Mouse (Mus musculus): ENCODE measurements around the gene Tcaim. TPM values are rescaled to one million over a fixed set of nuclear protein-coding genes. Genes with fewer than 3 reads are reported as not detected.
"Not testable (repeated sequence)": the region's sequence is repeated elsewhere in the genome, so short reads cannot be mapped to it uniquely, and the experiment has no call there.

The Tcaim gene
- total RNA-seq, 2 experiments from 2014 or later: 49.6 to 50.8 TPM

DNA sequence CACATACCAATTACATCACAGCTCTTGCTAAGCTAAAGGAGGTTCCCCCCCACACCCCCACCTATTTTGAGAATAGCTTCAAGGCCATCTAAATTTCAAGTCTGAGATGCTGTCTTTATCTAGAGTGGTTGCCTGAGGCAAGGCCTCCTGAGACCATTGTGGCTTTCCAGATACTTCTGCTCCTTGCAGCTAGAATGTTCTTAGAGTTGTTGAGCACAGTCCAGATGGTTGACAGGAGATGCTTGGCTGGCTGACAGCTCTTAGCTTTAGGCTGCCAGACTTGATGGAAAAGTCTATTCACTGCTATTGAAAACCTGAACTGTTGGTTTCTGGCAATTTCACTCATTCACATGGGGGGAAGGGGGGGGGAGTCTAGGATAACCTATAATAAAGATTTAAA lies 40.8 kb downstream of the Tcaim start:
- peak; percentile 53 for DNase-seq (ENCODE audit: low spot score)
- intact Hi-C loops (cut with DNase I): no loop called here

DNA sequence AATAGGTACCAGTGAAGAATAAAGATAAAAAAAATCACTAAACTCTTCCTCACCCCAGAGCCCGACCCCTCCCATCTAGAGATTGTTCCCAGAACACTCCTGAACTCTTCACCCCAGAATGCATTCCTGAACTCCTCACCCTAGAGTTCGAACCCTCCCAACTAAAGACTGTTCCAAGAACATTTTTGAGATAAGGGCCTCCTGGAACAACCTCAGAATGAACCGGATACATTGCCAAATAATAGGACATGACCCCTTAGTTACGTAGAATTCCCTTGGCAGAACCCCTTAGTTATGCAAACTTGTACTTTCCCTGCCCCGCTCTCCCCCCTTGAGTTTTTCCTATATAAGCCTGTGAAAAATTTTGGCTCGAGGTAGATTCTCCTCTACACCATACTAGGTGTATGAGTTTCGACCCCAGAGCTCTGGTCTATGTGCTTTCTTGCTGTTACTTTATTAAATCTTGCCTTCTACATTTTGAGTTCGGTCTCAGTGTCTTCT lies 42.5 kb downstream of the Tcaim start:
- DNase-seq (ENCODE audit: low spot score); intact Hi-C loops (cut with DNase I): not testable (repeated sequence)

DNA sequence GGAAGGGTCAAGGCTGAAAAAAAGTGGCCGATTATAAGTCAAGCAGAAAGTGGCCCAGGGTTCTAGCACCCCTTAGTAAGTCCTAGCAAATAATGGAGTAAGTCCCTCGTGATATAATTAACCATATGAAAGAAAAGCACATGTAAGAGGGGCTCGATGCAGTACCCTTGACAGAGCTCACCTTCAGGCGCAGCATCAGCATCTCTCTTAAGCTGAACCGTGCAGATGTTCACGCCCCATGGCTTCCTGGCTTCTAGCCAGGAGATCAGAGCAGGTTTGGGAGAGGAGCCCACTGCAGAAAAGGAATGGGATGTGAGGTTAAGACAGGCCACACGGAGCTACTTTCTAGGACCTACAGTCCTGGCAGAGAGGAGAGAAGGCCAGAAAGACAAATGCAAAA lies 49.2 kb downstream of the Tcaim start:
- intact Hi-C loops (cut with DNase I): no loop called here
- DNase-seq (ENCODE audit: low spot score): no peak

DNA sequence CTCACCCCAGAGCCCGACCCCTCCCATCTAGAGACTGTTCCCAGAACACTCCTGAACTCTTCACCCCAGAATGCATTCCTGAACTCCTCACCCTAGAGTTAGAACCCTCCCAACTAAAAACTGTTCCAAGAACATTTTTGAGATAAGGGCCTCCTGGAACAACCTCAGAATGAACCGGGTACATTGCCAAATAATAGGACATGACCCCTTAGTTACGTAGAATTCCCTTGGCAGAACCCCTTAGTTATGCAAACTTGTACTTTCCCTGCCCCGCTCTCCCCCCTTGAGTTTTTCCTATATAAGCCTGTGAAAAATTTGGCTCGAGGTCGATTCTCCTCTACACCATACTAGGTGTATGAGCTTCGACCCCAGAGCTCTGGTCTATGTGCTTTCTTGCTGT lies 49.8 kb downstream of the Tcaim start:
- DNase-seq (ENCODE audit: low spot score); intact Hi-C loops (cut with DNase I): not testable (repeated sequence)

DNA sequence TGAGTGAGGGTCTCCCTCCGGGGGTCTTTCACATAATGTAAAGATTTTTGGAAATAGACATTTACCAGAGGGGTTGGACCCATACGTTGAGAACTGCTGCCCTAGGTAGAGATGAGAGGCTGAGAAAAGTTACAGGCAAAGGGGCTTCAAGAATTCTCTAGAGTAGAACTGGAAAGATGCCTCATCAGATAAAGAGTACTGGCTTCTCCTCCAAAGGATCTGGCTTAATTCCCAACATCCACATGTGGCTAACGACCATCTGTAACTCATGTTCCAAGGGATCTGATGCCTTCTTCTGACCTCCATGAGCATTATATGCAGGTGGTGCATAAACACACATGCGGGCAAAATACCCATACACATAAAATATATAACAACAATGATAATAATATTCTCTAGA lies 50.3 kb downstream of the Tcaim start:
- intact Hi-C loops (cut with DNase I): no loop called here
- DNase-seq (ENCODE audit: low spot score): no peak

DNA sequence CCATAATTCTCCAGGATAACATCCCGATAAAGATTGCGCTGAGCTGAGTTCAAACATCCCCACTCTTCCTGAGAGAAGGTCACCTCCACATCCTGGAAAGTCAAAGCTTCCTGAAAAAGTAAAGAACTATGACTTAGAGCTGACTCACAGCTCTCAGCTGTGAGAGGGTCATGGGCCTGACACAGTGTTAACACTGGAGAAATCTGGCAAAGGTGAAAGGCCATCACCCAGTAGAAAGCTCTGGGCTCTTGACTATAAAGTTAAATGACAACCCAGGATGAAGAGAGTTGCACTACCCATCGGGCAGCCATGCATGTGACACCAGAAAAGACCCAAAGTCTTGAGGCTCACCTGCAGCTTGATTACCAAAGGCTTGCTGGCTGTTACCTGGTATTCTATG lies 51.4 kb downstream of the Tcaim start:
- intact Hi-C loops (cut with DNase I): no loop called here
- DNase-seq (ENCODE audit: low spot score): no peak

DNA sequence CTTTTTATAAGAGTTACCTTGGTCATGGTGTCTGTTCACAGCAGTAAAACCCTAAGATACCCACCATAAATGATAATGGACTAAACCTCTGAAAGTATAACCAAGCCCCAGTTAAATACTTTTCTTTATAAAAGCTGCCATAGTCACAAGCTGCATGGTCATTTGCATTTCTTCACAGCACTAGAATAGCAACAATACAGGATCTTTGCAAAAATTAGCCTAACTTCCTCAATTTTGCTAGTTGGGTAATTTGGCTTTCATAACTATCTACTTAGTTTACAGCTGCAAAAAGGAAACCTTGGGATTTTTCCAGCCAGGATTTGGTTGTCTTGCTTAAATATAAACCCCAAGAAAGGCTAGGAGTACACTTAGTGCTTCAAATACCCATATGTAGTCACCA lies 55.4 kb downstream of the Tcaim start:
- DNase-seq (ENCODE audit: low spot score): no peak
- intact Hi-C loops (cut with DNase I): loop anchor here (5.0 kb wide), 1 partner anchor 53 kb away; the partner anchor contains the start of gene Tcaim

DNA sequence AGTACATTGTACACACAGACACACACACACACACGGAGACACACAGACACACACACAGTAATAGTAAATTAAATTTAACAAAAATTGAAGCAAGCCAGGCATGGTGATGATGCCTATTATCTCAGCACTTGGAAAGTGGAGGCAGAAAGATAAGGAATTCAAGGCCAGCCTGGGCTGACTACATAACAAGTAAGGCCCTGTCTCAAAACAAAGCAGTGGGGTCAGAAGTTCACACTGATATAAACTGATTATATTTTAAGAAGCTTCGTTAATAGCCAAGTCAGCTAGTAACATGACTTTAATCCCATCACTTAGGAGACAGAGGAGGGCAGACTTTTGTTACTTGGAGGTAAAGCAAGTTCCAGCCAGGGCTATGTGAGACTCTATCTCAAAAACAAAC lies 58.4 kb downstream of the Tcaim start:
- no peak for DNase-seq (ENCODE audit: low spot score)
- intact Hi-C loops (cut with DNase I): loop anchor here (5.0 kb wide), 1 partner anchor 56 kb away; the partner anchor contains the start of gene Tcaim

DNA sequence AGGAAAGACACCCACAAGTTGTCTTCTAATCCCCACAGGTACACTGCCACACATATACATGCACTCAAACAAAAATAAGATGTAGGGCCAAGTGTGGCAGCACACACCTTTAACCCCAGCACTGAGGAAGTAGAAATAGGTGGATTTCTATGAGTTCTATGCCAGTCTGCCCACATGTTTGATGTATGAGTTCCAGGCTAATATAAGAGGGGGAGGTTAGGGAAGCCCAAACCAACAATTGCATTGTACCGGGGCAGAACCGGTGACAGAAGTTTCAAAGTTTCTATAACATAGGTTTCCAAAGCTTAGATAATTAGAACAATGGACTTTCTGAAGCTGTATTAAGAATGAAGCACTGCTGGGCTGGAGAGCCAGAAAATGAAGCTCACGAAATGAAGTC lies 59.5 kb downstream of the Tcaim start:
- DNase-seq (ENCODE audit: low spot score): no peak
- intact Hi-C loops (cut with DNase I): loop anchor here (5.0 kb wide), 3 partner anchors 58 to 157 kb away; partner anchors contain the start of genes 1110059G10Rik, Kif15, Tcaim and Tmem42

DNA sequence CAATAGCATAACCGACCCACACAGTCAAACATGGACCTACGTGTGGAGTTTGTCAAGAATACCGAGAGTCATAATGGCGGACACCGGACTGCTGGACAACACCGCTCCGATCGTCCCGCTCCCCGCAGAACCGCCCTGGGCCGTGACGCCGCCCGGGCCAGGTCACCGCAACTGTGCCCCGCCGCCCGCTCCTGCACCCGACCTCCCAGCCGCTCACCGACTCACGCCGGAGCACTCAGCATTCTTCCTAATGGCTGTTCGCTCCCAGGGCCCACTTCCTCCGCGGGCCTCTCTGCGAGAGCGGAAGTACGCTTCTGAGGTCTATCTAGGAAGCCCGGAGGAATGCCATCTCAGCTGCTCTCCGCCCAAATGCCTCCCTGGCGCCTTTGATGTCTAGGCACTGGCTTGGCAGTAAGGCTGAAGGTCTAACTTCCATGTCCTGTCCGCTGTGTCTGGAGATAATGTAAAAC lies 60.4 kb downstream of the Tcaim start, which contains the start of gene Zfp445:
Zfp445 (minus strand) TSS at position 310 of the 470 bp plus-strand sequence.
- intact Hi-C loops (cut with DNase I): loop anchor here (5.0 kb wide), 2 partner anchors 87 to 157 kb away; partner anchors contain the start of genes 1110059G10Rik, Kif15 and Tmem42
- peak; percentile 62 for DNase-seq (ENCODE audit: low spot score)

DNA sequence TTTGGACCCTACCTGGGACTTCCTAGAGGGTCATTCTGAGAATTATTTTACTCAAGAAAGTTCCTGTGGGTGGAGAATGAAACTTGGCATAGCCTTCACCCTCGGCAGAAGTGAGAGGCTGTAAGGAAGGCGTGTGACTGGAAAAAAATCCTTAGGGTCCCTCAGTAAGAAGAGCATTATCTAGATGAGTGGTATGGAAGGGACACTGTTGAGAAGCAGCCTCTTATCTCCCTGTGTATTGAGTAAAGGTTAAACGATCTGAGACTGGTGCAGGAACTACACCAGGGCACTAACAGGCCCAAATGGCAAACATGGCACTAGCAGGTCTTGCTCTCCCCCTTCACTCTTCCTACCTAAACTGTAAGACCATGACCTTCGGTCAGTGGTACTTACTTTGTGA lies 60.9 kb downstream of the Tcaim start:
- intact Hi-C loops (cut with DNase I): loop anchor here (5.0 kb wide), 2 partner anchors 86 to 156 kb away; partner anchors contain the start of genes 1110059G10Rik, Kif15 and Tmem42

DNA sequence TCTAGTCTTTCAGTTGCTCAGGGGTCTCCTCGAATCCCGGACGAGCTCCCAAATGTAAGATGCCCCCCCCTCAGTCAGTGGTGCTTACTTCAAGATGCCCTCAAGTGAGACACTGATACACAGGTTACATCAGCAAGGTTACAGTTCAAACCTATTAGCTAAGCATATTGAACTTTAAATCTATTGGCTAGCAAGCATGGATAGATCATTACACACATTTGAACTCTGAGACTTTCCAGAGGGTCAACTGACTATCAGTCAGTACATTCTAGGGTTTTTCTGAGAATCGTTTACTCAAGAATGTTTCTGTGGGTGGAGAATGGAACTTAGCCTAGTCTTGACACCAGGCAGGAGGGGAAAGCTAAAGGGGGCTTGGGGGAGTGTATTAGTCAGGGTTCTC lies 67.3 kb downstream of the Tcaim start:
- intact Hi-C loops (cut with DNase I): no loop called here
- DNase-seq (ENCODE audit: low spot score): no peak

More for the DNA sequence above, 60.9 kb downstream of the Tcaim start:
- no peak for DNase-seq (ENCODE audit: low spot score)

DNA sequence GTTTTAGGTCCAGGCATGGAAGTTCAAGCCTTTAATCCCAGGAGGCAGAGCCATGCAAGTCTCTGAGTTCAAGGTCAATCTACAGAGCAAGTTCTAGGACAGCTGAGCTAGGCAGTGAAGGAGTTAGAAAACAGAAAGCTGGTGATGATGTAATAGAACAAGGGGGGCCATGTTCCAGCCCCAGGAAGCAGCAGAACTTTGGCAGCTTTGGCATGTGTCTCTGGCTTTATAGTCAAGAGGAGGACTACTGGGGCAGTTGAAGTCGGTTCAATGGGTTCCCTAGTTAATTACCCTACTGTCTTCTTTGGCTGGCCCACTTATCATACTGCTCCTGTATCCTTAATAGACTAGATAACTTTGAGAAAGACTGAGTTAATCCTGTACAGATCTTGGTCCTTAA lies 69.3 kb downstream of the Tcaim start:
- intact Hi-C loops (cut with DNase I): no loop called here
- DNase-seq (ENCODE audit: low spot score): no peak

DNA sequence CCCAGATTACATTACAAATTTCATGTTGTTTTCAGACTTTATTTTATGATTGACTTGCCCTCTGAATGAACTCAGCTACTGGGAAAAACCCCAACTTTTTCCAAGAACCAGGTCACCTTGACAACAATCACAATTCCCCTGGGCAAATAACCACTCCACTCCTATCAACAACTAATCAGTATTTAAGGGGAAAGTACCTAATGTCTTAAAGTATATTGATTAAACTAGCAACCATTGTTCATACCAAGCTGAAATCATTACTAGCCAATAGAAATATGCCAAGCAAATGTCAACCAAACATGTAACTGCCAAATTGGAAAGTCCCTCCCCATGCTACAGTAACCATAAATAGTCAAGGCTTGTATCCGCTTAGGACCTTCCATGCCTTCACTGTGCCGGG lies 69.8 kb downstream of the Tcaim start:
- DNase-seq (ENCODE audit: low spot score): no peak
- intact Hi-C loops (cut with DNase I): no loop called here

DNA sequence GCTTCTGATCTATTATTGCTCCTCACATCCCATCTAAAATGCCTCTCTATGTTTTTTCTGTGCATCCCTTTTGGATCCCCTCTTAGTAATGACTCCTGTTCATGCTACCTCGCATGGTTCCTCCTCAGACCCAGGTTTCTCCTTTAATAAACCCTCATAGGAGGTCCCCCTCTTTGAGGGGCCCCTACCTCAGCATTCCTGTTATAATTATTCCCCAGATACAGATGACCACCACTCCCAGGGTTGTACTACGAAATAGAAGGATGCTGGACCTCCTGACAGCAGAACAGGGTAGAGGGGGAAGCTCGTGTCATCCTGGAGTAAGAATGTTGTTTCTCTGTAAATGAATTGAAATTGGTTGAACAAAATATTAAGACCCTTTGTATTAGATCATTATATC lies 80.0 kb downstream of the Tcaim start, which contains the start of gene Zkscan7:
Zkscan7 (plus strand) TSS at position 301 of the 400 bp plus-strand sequence.
- no peak for DNase-seq (ENCODE audit: low spot score)
- intact Hi-C loops (cut with DNase I): loop anchor here (1.0 to 10.0 kb wide), 3 partner anchors 18 to 151 kb away; partner anchors contain the start of genes 1110059G10Rik and Kif15

Other genes with a start within 250 kb of the Tcaim start
- not detected for gene Topaz1, start 58.2 kb upstream of the Tcaim start, total RNA-seq (2021)
- not detected for gene Gm35549, start 38.5 kb downstream of the Tcaim start, total RNA-seq (2021)
- gene Zfp445, start 60.5 kb downstream of the Tcaim start, total RNA-seq (2021): 10 to 100 TPM; 78.6 to 88.5 TPM
- 1 to 10 TPM; 5.0 to 6.1 TPM for gene Zkscan7, start 80.1 kb downstream of the Tcaim start, total RNA-seq (2021)
- gene Zfp105, start 117.5 kb downstream of the Tcaim start, total RNA-seq (2021): 1 to 10 TPM; 1.9 to 2.5 TPM
- gene 1110059G10Rik, start 145.5 kb downstream of the Tcaim start, total RNA-seq (2021): 10 to 100 TPM; 15.1 to 19.3 TPM
- 1 to 10 TPM in 1 of 2 experiments, under 1 TPM in 1; 0.91 to 1.1 TPM for gene Kif15, start 145.5 kb downstream of the Tcaim start, total RNA-seq (2021)
- gene Tmem42, start 215.8 kb downstream of the Tcaim start, total RNA-seq (2021): 10 to 100 TPM; 13.7 to 13.9 TPM
- under 1 TPM in 1 of 2 experiments, not detected in 1; 0.42 TPM for gene Tgm4, start 229.2 kb downstream of the Tcaim start, total RNA-seq (2021)

Data from heart, postnatal 25 days (tissue).